Mouse (Mus musculus) left cerebral cortex, adult 8-10 months (tissue): ENCODE measurements at regions not wholly inside any gene's neighbourhood (a gene's known extent, or its start where the extent isn't known, plus 50 kb on each side); places are given as distances from the start of the nearest gene placed in this dataset.

Source experiments
- DNase-seq, 2 experiments: peaks; one replicate each; pipeline ENCODE4 v3.0.0; 2022; ENCODE audit warnings: low spot score in 2 of 2

DNA sequence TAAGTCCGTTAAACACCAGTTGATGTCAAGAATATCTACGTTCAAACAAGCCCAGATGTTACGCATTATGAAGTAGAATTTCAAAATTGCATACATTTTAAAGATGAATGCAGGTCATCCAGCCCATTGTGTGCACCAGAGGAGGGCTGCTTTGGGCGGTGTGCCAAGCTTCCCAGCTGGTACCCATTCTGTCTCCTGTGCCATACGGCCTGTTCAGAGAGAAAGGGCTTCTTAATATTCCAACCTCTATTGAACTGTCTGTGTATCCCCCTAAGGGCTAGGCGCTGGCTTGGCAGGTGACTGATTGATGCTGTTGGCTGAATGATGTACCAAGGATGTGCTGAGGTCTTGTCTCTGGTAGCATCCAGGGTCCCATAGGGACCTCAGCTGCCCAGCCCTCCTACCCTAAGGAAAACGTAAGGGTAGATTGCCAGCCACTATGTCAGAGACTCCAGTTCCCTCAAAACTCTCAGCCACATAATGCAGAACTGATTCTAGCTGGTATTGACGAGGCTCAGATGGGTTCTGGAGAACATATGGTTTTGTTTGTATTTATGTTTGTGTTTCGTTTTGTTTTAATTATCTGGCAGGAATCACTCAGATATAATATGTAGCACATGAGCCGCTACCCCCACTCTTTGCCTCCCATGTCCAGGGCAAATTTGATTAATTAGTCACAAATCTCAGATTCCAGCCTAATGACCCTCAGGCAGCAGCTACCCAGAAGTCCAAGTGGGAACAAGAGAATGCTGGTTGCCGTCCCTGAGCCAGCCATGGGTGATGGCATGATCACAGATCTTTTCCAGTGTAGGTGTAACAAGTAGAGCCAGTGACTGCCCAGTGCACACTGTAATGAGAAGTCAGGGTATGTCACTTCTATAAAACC lies 212.0 kb upstream of the Usp24 start:
- DNase-seq: no peak

DNA sequence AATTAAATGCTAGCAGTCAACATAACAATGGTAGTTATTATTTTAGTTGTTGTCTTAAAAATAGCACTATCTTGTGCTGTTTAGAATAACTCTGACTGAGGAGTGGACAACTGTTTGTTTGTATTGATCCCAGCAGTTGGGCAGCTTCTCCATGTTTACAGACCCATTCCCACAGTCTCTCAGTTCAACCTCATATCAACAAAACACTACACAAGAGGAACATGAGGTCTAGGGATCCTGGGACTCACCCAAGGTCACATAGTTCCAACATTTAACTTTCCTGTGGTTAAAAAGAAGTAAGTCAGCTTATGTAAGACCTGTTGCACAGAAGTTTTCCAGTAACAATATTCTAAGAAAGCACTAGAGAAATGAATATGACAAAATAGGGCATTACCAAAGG lies 203.0 kb upstream of the Usp24 start:
- no peak for DNase-seq

DNA sequence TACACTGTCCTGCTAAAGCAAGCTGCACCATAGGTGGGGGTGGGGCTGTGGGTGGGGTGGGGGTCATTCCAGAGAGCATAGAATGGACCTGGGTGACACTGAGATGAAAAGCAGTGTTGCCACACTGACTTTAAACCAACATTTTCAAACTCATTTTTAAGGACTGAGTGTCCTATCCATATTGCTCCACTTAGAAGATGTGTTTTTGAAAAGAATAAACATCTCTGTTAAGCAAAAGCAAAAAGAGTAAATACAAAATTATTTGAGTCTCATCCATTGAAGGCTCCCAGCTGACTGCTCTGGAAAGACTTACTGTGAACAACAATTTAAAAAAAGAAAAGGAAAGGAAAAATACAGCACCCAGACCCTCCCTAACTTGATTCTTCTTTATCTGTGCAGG lies 202.3 kb upstream of the Usp24 start:
- DNase-seq: no peak

DNA sequence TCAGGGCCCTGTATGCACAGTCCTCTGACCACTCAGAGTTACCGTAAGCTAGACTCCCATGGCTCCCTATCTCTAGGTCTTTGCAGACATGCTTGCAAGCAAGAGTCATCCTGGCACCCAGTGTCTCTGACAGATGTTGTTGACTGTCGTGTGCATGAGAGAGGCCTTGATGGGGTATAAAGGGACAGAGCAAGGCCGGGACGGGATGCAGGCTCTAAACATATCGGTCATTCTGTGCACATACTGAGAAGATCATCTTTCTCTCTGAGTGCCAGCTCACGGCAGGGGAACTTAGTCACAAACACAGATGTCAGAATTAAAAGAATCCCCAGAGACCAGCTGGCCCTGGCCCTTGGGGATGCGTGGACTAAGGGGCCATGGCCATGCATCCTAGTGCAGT lies 199.4 kb upstream of the Usp24 start:
- no peak for DNase-seq

DNA sequence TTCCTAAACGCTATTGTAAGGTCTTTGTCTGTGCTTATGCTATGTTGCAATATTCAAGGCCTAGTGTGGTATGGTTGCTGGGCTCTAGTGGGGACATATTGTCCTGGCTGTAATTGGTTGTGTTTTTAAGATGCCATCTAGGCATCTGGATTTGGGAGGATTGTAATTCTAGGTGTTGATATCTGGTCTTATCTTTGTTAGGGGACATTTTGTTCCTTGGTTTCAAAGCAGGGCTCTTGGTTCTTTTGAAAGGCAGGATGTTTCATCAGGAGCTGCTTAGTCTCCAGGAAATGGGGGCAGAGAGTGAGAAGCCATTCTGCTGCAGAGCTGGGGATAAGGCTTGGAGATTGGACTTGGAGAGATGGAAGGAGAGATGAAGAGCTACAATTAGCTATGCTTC lies 194.7 kb upstream of the Usp24 start:
- DNase-seq: no peak

DNA sequence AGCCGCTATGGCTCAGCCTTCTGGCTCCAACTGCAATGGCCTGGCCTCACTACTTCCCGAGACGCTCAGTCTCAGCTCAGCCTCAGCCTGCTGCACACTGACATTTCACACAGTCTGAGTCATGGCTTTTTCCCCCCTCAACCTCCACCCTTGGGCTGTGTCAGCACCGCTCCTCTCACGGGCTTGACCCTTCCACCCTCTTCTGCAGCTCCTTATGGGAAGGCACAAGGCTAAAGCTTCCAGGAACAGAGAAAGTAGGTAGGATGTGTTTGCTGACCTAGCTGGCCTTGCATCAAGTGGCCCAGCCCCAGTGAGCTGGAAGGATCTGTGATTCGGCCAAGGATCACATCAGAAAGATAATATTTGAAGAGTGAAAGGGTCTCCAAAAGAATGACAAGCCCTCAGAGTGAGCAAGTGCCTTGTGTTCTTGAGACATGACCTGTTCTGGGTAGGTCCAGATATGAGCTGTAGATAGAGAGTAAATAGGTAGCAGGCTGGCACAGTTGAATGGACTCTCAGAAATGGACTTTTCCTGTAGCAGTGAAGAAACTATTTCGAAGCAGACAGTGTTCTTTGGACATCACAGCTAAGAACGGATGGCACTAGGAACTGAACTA lies 192.9 kb upstream of the Usp24 start:
- DNase-seq: no peak

DNA sequence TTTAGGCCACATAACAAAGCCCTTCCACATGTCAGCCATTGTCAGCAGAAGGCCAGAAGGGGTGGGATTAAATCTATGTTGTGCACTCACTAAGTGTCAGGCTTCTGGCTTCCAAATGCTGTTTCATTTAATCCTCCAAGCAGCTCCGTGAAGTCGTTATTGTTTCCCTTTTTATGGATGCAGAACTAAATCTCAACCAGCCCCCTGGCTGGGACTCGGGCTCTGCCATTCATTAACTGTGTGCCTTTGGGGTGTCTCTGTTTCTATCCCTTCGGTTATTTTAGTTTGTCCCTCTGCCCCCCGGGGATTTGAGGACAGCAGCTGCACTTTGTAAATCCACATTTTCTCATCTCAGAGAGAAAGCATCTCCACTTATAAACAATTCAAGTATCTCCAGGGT lies 188.8 kb upstream of the Usp24 start:
- DNase-seq: no peak

DNA sequence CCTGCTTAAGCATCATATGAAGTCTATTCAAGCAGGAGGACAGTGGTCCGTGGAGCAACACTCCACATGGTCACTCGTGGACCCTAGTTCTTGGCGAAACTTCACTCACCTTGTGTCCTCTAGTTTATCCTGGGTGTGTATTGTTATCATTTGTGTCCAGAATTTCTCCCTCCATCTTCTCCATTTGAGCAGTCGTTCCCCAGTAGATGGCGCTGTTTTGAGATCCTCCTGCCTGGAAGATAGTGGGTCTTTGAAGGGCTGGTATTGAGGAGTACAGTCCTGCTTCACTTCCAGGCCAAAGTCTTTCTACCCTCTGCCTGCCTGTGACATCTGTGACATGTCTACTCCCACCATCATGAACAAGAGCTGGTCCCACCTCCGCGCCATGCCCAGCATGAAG lies 188.4 kb upstream of the Usp24 start:
- no peak for DNase-seq

DNA sequence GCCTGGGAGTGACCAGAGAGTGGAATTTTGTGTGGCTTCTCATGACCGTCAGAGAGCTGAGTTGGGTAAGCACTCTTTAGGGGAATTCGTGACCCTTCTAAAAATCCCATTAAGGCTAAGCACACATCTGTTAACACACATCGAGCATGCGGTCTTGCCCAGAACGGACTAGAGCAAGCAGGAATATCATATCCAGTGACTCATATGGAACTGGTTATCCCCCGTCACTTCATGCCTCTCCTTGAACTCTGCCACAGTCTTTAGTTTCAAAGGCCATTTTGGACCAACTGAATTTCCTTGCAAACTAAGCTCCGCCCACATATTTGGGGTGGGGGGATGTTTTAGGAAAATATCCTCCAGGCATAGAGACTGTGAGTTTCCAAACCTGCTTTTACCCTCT lies 186.7 kb upstream of the Usp24 start:
- no peak for DNase-seq

DNA sequence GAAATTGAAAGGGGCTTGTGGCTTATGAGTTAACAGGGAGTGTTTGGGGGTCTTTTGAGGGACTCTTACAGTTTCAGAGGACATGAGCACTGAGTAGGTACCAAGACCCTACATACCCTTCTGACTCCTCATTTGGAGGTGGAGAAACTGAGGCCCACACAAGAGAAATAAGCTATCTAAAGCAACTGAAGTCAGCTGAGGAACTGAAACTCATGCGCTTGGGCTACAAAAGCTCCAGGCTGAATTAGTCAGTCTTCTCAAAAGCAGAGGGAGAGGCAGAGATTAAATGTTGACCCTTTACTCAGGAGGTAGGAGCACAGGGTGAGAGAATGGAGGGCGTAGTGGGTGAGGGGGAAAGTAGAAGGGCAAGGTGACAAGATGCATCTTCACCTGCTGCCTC lies 186.2 kb upstream of the Usp24 start:
- no peak for DNase-seq

DNA sequence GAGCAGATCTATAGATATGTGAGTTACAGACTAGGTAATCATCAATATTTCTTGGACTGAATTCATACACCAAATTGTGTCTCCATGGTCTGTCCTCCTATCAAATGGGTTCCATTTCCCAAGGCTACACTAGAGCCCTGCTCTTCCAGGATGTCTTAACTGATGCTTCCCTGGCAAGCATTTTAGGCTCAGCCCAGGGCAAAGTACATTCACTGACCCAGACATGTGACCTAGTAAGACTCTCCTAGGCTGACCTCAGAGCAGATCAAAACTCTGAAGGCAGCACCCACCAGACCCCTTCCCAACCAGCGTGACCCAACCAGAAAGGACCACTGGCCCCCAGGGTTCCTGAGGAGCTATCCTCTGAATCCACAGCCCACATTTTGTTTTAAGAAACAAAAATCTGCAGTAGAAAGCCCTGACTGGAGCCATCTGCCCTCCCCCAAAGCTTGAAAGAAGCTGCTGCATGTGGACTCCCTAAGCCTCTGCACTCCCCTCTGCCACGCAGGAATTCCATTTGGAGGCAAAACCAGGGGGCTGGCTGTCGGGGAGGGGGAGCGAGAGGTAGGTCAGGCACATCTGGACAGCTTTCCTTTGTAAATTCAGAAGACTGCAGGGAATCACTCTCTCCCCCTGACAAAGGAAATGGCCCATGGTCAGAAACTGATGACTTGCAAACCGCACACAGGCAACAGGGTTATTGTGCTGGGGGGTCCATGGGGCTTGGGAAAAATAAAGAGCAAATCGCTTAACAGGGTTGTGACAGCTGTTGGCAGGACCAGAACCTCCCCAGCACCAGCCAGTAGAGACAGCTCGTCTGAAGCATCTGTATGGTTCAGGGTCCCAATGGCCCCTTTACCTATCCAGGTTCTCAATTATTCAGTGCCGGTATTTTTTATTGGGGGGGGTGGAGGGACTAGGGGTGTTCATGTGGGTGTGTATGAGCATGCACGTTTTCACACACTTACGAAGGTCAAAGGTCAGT lies 182.0 kb upstream of the Usp24 start:
- no peak for DNase-seq

DNA sequence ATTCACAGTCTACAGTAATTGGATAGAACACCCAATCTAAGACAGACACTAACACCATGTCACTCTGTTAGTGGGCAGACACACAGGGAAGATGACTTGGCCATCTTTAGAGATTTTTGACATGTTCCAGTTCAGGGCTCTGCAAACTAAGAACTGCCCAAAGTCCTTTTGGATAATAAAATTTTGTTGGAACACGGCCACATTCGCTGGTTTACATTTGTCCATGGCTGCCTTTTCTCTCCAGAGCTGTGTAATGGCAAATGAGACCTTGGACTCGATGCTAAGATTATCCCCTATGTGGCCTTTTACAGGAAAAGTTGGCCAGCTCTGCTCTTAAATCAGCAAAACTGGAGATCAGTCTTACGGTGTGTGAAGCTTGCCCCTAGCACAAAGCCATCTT lies 173.3 kb upstream of the Usp24 start:
- no peak for DNase-seq

DNA sequence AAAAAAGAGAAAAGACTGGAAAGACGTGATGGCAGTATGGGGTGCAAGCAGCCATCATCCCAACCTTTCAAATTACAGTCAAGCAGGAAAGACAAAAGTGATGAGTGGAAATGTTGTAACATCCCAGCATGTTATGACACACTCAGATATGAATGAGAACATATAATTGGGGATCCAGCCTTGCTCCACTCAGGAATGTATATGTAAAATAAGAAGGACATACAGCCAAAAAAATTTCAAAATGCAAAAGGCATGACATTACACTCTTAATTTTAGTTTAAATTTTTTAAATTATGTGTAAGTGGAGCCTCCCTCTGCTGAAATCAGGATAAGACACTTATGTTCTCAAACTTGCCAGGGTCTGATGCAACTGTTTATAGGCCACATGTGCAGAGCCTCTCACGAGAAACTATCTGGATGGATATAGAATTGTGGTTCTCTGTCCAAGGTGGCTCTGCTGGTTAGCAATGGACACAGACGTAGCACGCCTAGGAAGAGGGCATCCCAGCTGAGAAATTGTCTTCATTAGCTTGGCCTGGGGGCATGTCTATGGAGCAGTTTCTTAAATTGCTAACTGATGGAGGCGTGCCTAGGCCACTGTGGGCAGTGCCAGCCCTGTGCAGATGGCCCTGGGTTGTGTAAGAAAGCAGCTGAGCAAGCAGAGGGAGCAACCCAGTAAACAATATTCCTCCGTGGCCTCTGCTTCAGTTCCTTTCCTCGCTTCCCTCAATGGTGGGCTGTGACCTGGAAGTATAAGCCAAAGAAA lies 171.5 kb upstream of the Usp24 start:
- DNase-seq: no peak

DNA sequence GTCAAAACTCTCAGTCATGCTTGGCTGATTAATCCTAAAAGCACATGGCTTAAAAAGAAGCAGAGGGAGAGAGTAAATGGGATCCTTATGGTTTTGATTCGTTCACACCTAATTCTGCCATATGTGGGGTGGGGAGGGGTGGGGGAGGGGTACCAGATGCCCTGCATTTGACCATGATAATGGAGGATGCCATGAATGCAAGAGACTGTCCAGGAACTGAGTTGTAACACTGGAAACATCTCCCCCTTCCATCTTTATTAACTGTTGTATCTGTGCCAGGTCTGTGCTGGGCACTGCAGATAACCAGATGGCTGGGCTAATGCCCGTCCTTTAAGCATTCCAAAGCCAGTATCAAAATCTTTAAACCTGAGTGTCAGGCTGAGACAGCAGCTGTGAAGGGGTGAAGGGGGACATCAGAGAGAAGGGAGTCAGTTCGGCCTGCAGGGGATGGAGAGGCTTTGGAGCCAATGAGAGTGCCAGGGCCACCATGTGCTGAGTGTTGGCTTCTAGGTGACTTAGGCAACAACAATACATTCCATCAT lies 169.0 kb upstream of the Usp24 start:
- no peak for DNase-seq

DNA sequence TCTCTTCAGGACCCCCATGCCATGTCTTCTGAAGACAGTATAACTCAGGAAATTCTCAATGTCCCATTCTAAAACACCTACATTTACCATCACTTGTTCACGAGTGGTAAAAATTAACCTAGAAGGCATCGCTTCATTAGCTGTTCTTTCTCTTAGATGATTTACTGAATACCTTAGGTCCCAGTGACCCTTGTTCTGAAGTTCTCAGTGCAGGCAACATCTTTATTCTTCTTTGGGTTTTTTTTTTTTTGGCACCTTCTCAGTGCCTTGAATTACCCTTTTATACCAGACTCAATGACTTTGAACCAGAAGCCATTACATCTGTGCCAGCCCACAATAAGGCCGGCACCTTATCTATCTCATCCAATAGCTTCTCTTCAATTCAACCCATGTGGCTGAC lies 167.1 kb upstream of the Usp24 start:
- no peak for DNase-seq

DNA sequence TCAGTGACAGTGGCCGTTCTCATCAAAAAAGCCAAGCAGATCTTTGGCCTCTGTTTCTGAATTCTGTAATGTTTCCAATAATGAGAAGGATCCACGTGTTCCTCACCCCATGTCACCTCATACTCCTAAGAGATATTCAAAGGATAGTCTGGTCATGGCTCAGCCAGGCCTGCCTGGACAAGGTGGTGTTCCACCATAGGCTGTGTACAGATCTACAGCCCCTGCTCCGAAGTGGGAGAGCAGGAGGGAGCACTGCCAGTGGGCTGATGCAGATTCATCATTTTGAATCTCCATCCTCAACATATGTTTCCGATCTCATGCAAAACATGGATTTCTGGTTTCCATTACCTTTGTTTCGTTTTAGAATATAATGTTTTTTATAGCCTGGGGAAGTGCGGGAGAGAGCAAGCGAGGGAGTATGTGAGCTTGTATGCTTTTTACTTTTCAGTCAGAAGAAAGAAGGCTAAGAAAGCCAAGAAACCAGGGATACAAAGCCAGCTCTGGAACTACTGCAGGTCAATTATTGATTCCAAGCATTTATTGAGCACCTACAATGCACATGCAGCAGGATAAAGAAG lies 166.5 kb upstream of the Usp24 start:
- no peak for DNase-seq

DNA sequence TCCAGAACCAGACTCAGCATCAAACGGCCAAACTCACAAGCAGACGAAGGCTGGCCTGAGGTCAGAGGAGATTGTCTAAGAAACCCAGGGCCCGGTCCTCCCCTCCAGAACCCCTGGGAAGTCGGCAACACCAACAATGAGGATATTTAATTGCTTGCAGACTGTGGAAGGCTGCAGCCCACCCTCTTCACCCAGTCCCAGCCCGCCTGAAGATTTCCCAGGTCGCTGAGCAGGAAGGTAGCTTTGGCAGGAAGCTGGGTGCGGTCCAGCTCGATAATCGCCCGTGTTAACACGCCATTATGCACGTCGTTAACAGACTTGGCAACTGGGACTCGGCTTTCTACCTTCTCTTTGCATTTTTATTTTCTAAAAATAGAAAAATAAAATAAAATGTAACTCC lies 165.2 kb upstream of the Usp24 start:
- no peak for DNase-seq

DNA sequence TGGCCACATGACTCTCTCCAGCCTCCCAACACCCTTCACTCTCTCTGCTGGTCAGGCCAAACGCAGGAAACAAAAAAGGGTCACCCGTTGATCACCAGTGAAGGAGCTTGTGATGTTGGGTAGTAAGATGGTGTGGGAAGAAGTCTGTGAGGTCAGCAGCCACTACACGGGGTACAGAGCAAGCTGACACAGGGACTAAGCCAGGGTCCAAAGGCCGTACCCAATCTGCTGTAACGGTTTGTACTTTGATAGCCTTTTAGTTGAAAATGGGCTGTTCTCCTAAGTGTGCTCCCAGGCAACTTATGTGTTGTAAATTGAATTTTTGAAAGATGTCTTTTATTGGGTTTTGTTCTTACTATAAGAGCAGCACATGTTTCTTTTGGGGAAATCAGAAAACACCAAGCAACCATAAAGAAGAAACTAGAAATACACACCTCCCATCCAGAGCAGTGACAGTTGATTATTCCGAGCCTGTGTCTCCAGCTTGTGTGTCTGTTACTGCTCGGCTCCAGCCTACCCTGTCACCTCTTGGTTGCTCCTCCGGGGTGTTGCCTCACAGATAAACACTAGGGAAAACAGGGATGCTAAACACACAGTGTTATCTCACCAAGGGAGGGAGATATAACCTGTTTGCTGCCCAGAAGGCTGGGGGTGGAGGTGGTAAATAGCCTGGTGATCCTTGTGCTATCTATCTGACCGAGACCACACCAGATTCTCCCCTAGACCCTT lies 158.4 kb upstream of the Usp24 start:
- no peak for DNase-seq

DNA sequence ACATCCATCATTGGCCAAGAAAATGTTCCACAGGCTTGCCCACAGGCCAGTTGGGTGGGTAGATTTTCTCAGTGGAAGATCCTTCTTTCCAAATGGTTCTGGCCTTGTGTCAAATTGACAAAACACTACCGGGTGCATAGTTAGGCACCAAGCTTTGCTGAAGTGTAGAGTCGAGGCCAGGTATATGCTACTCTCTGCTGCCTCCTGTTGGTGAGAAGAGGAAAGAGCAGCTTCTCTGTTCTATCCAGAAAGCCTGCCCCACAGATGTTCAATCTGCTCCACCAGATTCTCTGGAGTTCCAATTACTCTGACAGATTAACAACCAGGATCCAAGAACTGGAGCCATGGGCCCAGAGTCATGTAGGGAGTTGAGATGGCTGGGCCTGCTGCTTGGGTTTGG lies 154.4 kb upstream of the Usp24 start:
- DNase-seq: no peak

DNA sequence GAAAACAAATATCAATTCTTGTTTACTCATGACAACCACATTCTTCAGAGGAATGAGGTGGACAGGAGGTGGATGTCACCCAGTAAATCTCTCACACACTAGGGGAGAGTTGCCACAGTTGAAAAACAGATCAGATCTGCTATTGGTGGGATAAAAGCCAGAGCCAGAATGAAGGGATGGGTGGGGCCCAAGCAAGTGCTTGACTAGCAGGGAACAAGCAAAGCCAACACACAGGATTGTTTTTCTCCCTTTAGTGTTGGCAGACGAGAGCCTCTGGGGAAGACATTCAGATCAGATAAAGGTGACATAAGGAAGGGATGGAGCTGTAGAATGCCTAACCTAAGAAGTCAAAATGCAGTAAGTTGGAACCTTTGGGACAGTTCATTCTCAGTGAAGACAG lies 153.5 kb upstream of the Usp24 start:
- DNase-seq: no peak
